Mouse (Mus musculus): ENCODE measurements around the gene Stab2. TPM values are rescaled to one million over a fixed set of nuclear protein-coding genes. Genes with fewer than 3 reads are reported as not detected.

Gene Stab2
- polyA plus RNA-seq (2017; shearing (Covaris generic)): 0.55 TPM

GRCm38 (mm10) chr10:87007385-87008214 is at the start of gene Stab2:
TSS of gene Stab2 (minus strand) at chr10:87008025.

Other genes with a start within 250 kb of the Stab2 start
- not detected for gene Gm49358, start 244.1 kb downstream of the Stab2 start, polyA plus RNA-seq (2017; shearing (Covaris generic))
- gene Nt5dc3, start 229.0 kb downstream of the Stab2 start, polyA plus RNA-seq (2017; shearing (Covaris generic)): 0.75 TPM
- not detected for gene 1700113H08Rik, start 50.0 kb upstream of the Stab2 start, polyA plus RNA-seq (2017; shearing (Covaris generic))

Data from activated CD4-positive, CD25-positive, alpha-beta regulatory T cell, adult 9 weeks (primary cell).